Mouse (Mus musculus): Measurements from ENCODE around the gene Ube2h. TPM values are rescaled to one million over a fixed set of nuclear protein-coding genes. Genes with fewer than 3 reads are reported as not detected.

Gene Ube2h
- polyA plus RNA-seq, 1 experiment, result 28.7 TPM

GRCm38 (mm10) chr6:30179046-30179445 is 125.3 kb downstream of the Ube2h start:
- Histone ChIP-seq H3K27me3 (ENCODE audit: control insufficient read depth) (peaks cover 100% of the 10 kb centered on the region), H3K9me3 (ENCODE audit: control insufficient read depth, low read length) (peaks cover 43% of the 10 kb centered on the region), H3K4me1 (ENCODE audit: control insufficient read depth) (peaks cover 26% of the 10 kb centered on the region)

DNA sequence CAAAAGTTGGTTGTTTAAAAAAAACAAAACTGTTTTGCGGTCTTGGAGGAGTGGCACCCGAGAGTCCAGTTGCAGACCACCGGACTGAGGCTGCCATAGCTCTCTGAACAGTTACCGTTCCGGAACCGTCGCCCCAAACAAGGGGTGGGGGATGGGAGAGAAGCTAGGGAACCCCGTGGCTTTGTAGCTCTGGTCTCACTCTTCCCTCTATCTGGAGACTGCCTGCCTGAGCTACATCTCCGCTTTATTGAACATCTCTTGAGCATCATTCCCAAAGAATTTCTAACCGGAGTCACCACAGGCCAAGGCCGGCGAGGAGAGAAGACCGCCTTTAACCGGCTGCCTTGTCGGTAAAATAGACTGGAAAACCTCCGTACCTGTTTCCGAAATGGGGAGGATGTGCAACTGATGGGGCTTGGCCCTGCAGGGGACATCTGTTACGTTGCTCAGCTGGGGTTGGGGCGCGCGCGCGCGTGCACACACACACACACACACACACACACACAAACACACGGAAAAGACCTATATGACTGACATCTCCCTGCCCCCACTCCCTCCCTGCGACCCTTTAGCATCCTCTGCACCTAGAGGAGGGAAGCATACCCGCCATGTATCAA is 126.2 kb downstream of the Ube2h start:
- Histone ChIP-seq H3K9me3 (ENCODE audit: control insufficient read depth, low read length) (peaks cover 44% of the 10 kb centered on the region), H3K4me3 (replicated peaks) (no peak overlapping the region), H3K27me3 (ENCODE audit: control insufficient read depth) (peaks cover 100% of the 10 kb centered on the region), H3K36me3 (ENCODE audit: control insufficient read depth) (no peaks in the 10 kb centered on the region), H3K4me1 (ENCODE audit: control insufficient read depth) (peaks cover 35% of the 10 kb centered on the region)
- TF ChIP-seq TAL1 (IDR thresholded peaks at IDR 0.05; ENCODE audit: low read length) (no peak), GATA1 (IDR thresholded peaks at IDR 0.05; ENCODE audit: low read length) (no peak)

More at GRCm38 (mm10) chr6:30179046-30179445, 125.3 kb downstream of the Ube2h start:
- H3K36me3 ChIP-seq (ENCODE audit: control insufficient read depth), result no peaks in the 10 kb centered on the region
- TF ChIP-seq GATA1 (IDR thresholded peaks at IDR 0.05; ENCODE audit: low read length) (no peak), TAL1 (IDR thresholded peaks at IDR 0.05; ENCODE audit: low read length) (no peak)
- H3K4me3 ChIP-seq (replicated peaks), result no peak overlapping the region

DNA sequence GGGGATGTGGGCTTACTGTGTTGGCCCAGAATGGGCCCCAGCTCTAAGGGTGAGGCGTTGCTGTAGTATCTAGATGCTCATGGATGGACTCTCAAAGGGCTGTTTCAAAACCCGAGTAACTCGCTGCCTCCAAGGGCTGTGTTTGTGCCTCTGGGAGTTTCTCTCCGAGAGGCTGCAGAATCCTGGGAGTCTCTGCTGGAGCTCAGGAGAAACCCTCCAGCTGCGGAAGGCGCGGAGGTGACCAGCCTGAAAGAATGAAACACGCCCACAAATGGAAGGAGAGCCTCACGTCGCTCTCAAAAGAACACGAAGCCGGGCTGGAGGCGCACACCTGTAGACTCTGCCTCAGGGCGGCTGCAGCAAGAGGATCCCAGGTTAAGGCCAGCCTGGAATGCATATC is 127.0 kb downstream of the Ube2h start:
- TF ChIP-seq TAL1 (IDR thresholded peaks at IDR 0.05; ENCODE audit: low read length) (no peak), GATA1 (IDR thresholded peaks at IDR 0.05; ENCODE audit: low read length) (no peak)
- peaks cover 100% of the 10 kb centered on the region for H3K27me3 ChIP-seq (ENCODE audit: control insufficient read depth)
- peaks cover 52% of the 10 kb centered on the region for H3K9me3 ChIP-seq (ENCODE audit: control insufficient read depth, low read length)
- no peak overlapping the region for H3K4me3 ChIP-seq (replicated peaks)
- H3K36me3 ChIP-seq (ENCODE audit: control insufficient read depth), result no peaks in the 10 kb centered on the region
- peaks cover 40% of the 10 kb centered on the region for H3K4me1 ChIP-seq (ENCODE audit: control insufficient read depth)

- Histone ChIP-seq H3K4me3 (replicated peaks) (no peak overlapping the region), H3K36me3 (ENCODE audit: control insufficient read depth) (no peaks in the 10 kb centered on the region), H3K9me3 (ENCODE audit: control insufficient read depth, low read length) (peaks cover 56% of the 10 kb centered on the region), H3K4me1 (ENCODE audit: control insufficient read depth) (peaks cover 40% of the 10 kb centered on the region), H3K27me3 (ENCODE audit: control insufficient read depth) (peaks cover 100% of the 10 kb centered on the region)
- no peak for TF ChIP-seq GATA1 (IDR thresholded peaks at IDR 0.05; ENCODE audit: low read length)
Observed at GRCm38 (mm10) chr6:30176496-30176895, 127.8 kb downstream of the Ube2h start.

GRCm38 (mm10) chr6:30175918-30176421 is 128.4 kb downstream of the Ube2h start:
- peaks cover 100% of the 10 kb centered on the region for H3K27me3 ChIP-seq (ENCODE audit: control insufficient read depth)
- TF ChIP-seq TAL1 (IDR thresholded peaks at IDR 0.05; ENCODE audit: low read length), result no peak
- TF ChIP-seq GATA1 (IDR thresholded peaks at IDR 0.05; ENCODE audit: low read length), result no peak
- no peaks in the 10 kb centered on the region for H3K36me3 ChIP-seq (ENCODE audit: control insufficient read depth)
- H3K4me1 ChIP-seq (ENCODE audit: control insufficient read depth), result peaks cover 43% of the 10 kb centered on the region
- H3K4me3 ChIP-seq (replicated peaks), result no peak overlapping the region
- peaks cover 58% of the 10 kb centered on the region for H3K9me3 ChIP-seq (ENCODE audit: control insufficient read depth, low read length)

DNA sequence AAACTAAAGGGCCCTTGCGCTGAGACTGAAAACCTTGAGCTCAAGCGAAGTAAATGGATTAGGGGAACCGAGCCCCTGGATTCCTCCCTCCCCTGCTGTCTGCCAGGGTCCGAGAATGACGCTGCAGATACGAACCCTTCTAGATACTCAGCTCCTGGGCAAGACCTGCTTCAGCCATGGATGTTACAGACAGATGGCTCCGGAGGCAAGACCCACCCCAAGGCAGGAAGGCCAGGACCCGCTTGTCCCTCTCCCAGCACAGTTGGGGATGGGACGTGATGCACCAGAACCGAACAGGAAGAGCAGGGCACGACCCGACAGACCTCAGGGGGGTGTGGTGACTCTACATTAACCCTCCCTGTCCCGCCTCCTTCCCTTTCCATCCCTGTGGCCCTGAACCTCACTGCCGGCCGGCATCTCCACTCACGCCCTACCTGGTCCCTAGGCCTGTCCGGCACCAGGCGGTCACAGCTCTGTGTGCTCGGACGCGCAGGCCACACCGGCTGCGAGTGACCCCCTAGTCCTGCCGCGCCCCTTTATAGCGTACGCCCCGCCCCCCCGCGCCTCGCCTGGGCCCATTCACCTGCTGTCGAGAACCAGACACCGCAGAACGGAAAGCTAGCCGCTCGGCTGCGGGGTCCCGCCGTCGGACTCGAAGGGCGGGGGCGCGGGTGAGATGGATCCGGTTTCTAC is 129.0 kb downstream of the Ube2h start:
- peaks cover 43% of the 10 kb centered on the region for H3K4me1 ChIP-seq (ENCODE audit: control insufficient read depth)
- no peak overlapping the region for H3K4me3 ChIP-seq (replicated peaks)
- H3K27me3 ChIP-seq (ENCODE audit: control insufficient read depth), result peaks cover 100% of the 10 kb centered on the region
- H3K36me3 ChIP-seq (ENCODE audit: control insufficient read depth), result no peaks in the 10 kb centered on the region
- H3K9me3 ChIP-seq (ENCODE audit: control insufficient read depth, low read length), result peaks cover 58% of the 10 kb centered on the region
- TF ChIP-seq TAL1 (IDR thresholded peaks at IDR 0.05; ENCODE audit: low read length) (no peak), GATA1 (IDR thresholded peaks at IDR 0.05; ENCODE audit: low read length) (no peak)

- Histone ChIP-seq H3K9me3 (ENCODE audit: control insufficient read depth, low read length) (peaks cover 58% of the 10 kb centered on the region), H3K4me1 (ENCODE audit: control insufficient read depth) (peaks cover 43% of the 10 kb centered on the region), H3K4me3 (replicated peaks) (peak overlapping the region; percentile 47), H3K27me3 (ENCODE audit: control insufficient read depth) (peaks cover 100% of the 10 kb centered on the region), H3K36me3 (ENCODE audit: control insufficient read depth) (no peaks in the 10 kb centered on the region)
- TF ChIP-seq TAL1 (IDR thresholded peaks at IDR 0.05; ENCODE audit: low read length) (no peak), GATA1 (IDR thresholded peaks at IDR 0.05; ENCODE audit: low read length) (no peak)
Observed at GRCm38 (mm10) chr6:30174461-30175224, 129.7 kb downstream of the Ube2h start.

DNA sequence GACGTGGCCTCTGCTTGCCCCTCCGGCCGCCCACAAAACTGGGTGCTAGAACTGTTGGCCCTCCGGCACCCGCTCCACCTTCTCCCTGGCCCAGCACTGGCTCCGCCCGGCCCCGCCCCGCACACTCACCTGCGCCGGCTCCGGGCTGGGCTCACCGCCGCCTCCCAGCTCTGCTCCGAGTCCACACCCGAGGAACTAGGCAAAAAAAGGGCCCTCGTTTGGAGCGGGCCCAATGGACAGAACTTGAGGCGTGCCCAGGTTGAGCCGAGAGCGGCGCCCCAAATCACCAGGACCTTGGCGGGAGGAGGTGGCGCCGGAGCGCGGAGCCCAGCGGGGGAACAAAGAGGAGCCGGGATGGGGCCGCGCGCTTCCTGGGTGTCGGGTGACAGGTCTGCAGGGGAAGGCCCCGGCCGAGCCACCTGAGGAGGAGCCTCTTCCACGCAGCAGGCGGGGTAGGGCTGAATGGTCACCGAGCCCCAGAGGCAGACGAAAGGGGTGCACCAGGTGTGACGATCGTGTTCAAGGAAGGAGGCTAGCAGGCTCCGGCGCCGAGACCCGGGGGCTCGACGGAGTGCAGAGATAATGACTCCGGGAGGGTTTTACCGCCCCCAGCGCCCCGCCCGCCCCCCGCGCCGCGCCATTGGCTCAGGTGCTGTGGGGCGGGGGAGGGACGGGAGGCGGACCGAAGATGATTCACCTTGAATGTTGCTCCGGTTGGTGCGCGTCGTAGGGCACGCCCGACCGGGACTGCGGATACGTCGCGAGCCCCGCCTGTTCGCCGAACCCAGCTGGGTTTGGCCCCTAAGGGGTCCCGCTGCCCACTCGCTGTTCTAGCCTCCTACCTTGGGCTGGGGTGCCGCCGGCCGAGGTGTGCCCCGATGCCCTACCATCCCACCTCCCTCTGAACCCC is 130.5 kb downstream of the Ube2h start:
- Histone ChIP-seq H3K4me1 (ENCODE audit: control insufficient read depth) (peaks cover 43% of the 10 kb centered on the region), H3K4me3 (replicated peaks) (peak overlapping the region; percentile 47), H3K9me3 (ENCODE audit: control insufficient read depth, low read length) (peaks cover 54% of the 10 kb centered on the region), H3K36me3 (ENCODE audit: control insufficient read depth) (no peaks in the 10 kb centered on the region), H3K27me3 (ENCODE audit: control insufficient read depth) (peaks cover 100% of the 10 kb centered on the region)
- TF ChIP-seq GATA1 (IDR thresholded peaks at IDR 0.05; ENCODE audit: low read length), result no peak
- no peak for TF ChIP-seq TAL1 (IDR thresholded peaks at IDR 0.05; ENCODE audit: low read length)
